Mouse (Mus musculus) heart, embryonic 12.5 days (tissue): Measurements from ENCODE around the gene Prpf3. TPM values are rescaled to one million over a fixed set of nuclear protein-coding genes. Genes with fewer than 3 reads are reported as not detected.

ENCODE experiments used
- polyA plus RNA-seq: library from polyadenylated mRNA; unstranded; fragments of >200 nt; fragmentation: Nextera tagmentation; extraction: Ambion mirVana; gene quantifications from 2 replicates; pipeline ENCODE4 v1.2.1, GENCODE M21; 2016

Prpf3 gene
- polyA plus RNA-seq, 1 experiment from 2014 or later = 36.7 TPM

Other genes with a start within 250 kb of the Prpf3 start
- 50.8 and 51.4 TPM in 2 replicates for gene Ensa, start 230.9 kb downstream of the Prpf3 start, polyA plus RNA-seq
- gene Mcl1, start 197.1 kb downstream of the Prpf3 start, polyA plus RNA-seq = 65.2 and 66.9 TPM in 2 replicates
- 4.3 and 4.9 TPM in 2 replicates for gene Adamtsl4, start 168.0 kb downstream of the Prpf3 start, polyA plus RNA-seq
- gene Ecm1, start 116.3 kb downstream of the Prpf3 start, polyA plus RNA-seq = 82.4 and 90.1 TPM in 2 replicates
- gene Tars2, start 95.7 kb downstream of the Prpf3 start, polyA plus RNA-seq = 43.6 TPM in 2 replicates
- gene Rprd2, start 37.0 kb downstream of the Prpf3 start, polyA plus RNA-seq = 25.5 and 25.9 TPM in 2 replicates
- 405 and 408 TPM in 2 replicates for gene Mrps21, start 15.6 kb upstream of the Prpf3 start, polyA plus RNA-seq
- gene Ciart, start 26.4 kb upstream of the Prpf3 start, polyA plus RNA-seq = 5.5 and 6.8 TPM in 2 replicates
- 26.1 and 26.3 TPM in 2 replicates for gene BC028528, start 36.1 kb upstream of the Prpf3 start, polyA plus RNA-seq
- 31.8 and 33.8 TPM in 2 replicates for gene Aph1a, start 38.1 kb upstream of the Prpf3 start, polyA plus RNA-seq
- gene Car14, start 48.8 kb upstream of the Prpf3 start, polyA plus RNA-seq = 24.7 and 26.3 TPM in 2 replicates
- 222 and 229 TPM in 2 replicates for gene Anp32e, start 73.4 kb upstream of the Prpf3 start, polyA plus RNA-seq
- 76.1 and 80.8 TPM in 2 replicates for gene Plekho1, start 140.1 kb upstream of the Prpf3 start, polyA plus RNA-seq
- gene Vps45, start 202.6 kb upstream of the Prpf3 start, polyA plus RNA-seq = 30.0 and 32.8 TPM in 2 replicates
- gene Otud7b, start 248.6 kb upstream of the Prpf3 start, polyA plus RNA-seq = 20.7 and 22.2 TPM in 2 replicates